Mouse (Mus musculus) heart, postnatal 0 days (tissue): ENCODE results near the gene Tmem191c. TPM values are rescaled to one million over a fixed set of nuclear protein-coding genes. Genes with fewer than 3 reads are reported as not detected.

Experiments
- ATAC-seq: fragments of 200-750 bp; cut with Nextera tagmentation; 2 replicates; pipeline ENCODE4 v1.8.0; 2017; ENCODE audit warnings: low read depth, moderate number of reproducible peaks, moderate library complexity; ENCODE audit not compliant: insufficient read depth
- DNase-seq: peaks from one replicate; pipeline ENCODE4 v3.0.0-alpha.2; 2016; ENCODE audit warnings: low spot score
- H3K27ac ChIP-seq: fragments of 300-500 bp; sonication (generic); 2 replicates; pipeline ENCODE4 v1.5.1; 2014; ENCODE audit warnings: low read depth, mild to moderate bottlenecking
- H3K27me3 ChIP-seq: fragments of 300-500 bp; sonication (generic); 2 replicates; pipeline ENCODE4 v1.6.1; 2014; ENCODE audit warnings: low read length, mixed read lengths; ENCODE audit not compliant: control insufficient read depth, insufficient read depth
- H3K36me3 ChIP-seq: fragments of 300-500 bp; sonication (generic); replicated peaks from 2 replicates; pipeline ENCODE4 v1.6.1; 2014; ENCODE audit warnings: low read length, mixed read lengths; ENCODE audit not compliant: control insufficient read depth, insufficient read depth
- H3K4me1 ChIP-seq: fragments of 300-500 bp; sonication (generic); 2 replicates; pipeline ENCODE4 v1.6.1; 2014; ENCODE audit warnings: antibody characterized with exemption; ENCODE audit not compliant: control insufficient read depth, insufficient read depth
- H3K4me2 ChIP-seq: fragments of 300-500 bp; sonication (generic); 2 replicates; pipeline ENCODE4 v1.6.1; 2014; ENCODE audit warnings: low read depth, mild to moderate bottlenecking, low read length, moderate library complexity
- H3K4me3 ChIP-seq: fragments of 300-500 bp; sonication (generic); 2 replicates; pipeline ENCODE4 v1.5.1; 2014; ENCODE audit warnings: low read depth, low read length
- H3K9ac ChIP-seq: fragments of 300-500 bp; sonication (generic); replicated peaks from 2 replicates; pipeline ENCODE4 v1.6.1; 2014; ENCODE audit warnings: low read depth, low read length, mixed read lengths
- H3K9me3 ChIP-seq: fragments of 300-500 bp; sonication (generic); replicated peaks from 2 replicates; pipeline ENCODE4 v1.6.1; 2016; ENCODE audit warnings: low read length; ENCODE audit not compliant: control insufficient read depth
- CTCF ChIP-seq: IDR thresholded peaks from 2 replicates; pipeline ENCODE4 v1.5.1; 2016; ENCODE audit warnings: antibody characterized with exemption, control low read depth, low read depth
- EP300 ChIP-seq: IDR thresholded peaks from 2 replicates; pipeline ENCODE4 v1.6.1; 2016; ENCODE audit warnings: antibody characterized with exemption, low read depth
- WGBS: fragments of 180-500 bp; shearing (Covaris S2); extraction: QIAGEN DNeasy Blood & Tissue Kit; methylation state at CpG from one replicate; pipeline ENCODE4 v1.1.7; 2014; 5-methylcytosine and 5-hydroxymethylcytosine counted together
- polyA plus RNA-seq: library from polyadenylated mRNA; unstranded; fragments of >200 nt; fragmentation: Nextera tagmentation; extraction: Ambion mirVana; gene quantifications from 2 replicates; pipeline ENCODE4 v1.2.1, GENCODE M21; 2015
- total RNA-seq: library from RNA; depleted of rRNA; stranded (reverse); fragments of >200 nt; gene quantifications from 2 replicates; pipeline ENCODE4 v1.2.3, GENCODE M21; 2014; ENCODE audit warnings: low replicate concordance

Gene Tmem191c
- total and polyA plus RNA-seq, 2 experiments from 2014 or later = 8.0 to 10.8 TPM

GRCm38 (mm10) chr16:17254005-17254597 is 21.8 kb upstream of the Tmem191c start:
- no peak for ATAC-seq
- Histone ChIP-seq H3K36me3 (peaks cover 24% of the 10 kb centered on the region), H3K4me1 (peaks cover 53% of the 10 kb centered on the region), H3K9ac (0 out of 2 replicates have a peak overlapping the region, but pooled peaks have one; percentile 14), H3K4me3 (no peak overlapping the region), H3K9me3 (no peaks in the 10 kb centered on the region), H3K27ac (peak overlapping the region; percentile 36; the same call in 1 of the 2 replicates), H3K27me3 (no peaks in the 10 kb centered on the region), H3K4me2 (peak overlapping the region; percentile 16; the same call in 1 of the 2 replicates)
- TF ChIP-seq CTCF (no peak), EP300 (no peak)
- 24% methylated on average over 4 of the region's 4 CpGs for WGBS
- peak; percentile 59 for DNase-seq

GRCm38 (mm10) chr16:17255270-17255669 is 20.6 kb upstream of the Tmem191c start:
- DNase-seq (no peak), ATAC-seq (no peak)
- no peak overlapping the region for H3K4me3 ChIP-seq
- no peaks in the 10 kb centered on the region for H3K27me3 ChIP-seq
- H3K9ac ChIP-seq = no peak overlapping the region
- H3K4me2 ChIP-seq = no peak overlapping the region
- no peak overlapping the region for H3K27ac ChIP-seq
- H3K4me1 ChIP-seq = peaks cover 41% of the 10 kb centered on the region
- H3K9me3 ChIP-seq = no peaks in the 10 kb centered on the region
- WGBS = 70% methylated on average over 2 of the region's 2 CpGs
- TF ChIP-seq EP300 (no peak), CTCF (no peak)
- H3K36me3 ChIP-seq = peaks cover 28% of the 10 kb centered on the region

- ATAC-seq = peak; percentile 65
- no peak overlapping the region for H3K4me2 ChIP-seq
- H3K4me1 ChIP-seq = peaks cover 25% of the 10 kb centered on the region
- no peak for TF ChIP-seq EP300
- peak; percentile 36 for TF ChIP-seq CTCF
- 52% methylated on average over 9 of the region's 9 CpGs for WGBS
- no peak overlapping the region for H3K4me3 ChIP-seq
- no peak overlapping the region for H3K9ac ChIP-seq
- no peaks in the 10 kb centered on the region for H3K9me3 ChIP-seq
- no peaks in the 10 kb centered on the region for H3K27me3 ChIP-seq
- H3K27ac ChIP-seq = peak overlapping the region; percentile 27
- peak; percentile 67 for DNase-seq
- H3K36me3 ChIP-seq = peaks cover 28% of the 10 kb centered on the region
Measured at GRCm38 (mm10) chr16:17257359-17257821, 18.5 kb upstream of the Tmem191c start.

- no peak for ATAC-seq
- DNase-seq = no peak
- Histone ChIP-seq H3K4me2 (no peak overlapping the region), H3K36me3 (peaks cover 28% of the 10 kb centered on the region), H3K4me1 (peaks cover 9% of the 10 kb centered on the region), H3K27me3 (no peaks in the 10 kb centered on the region), H3K9ac (no peak overlapping the region), H3K27ac (no peak overlapping the region), H3K4me3 (no peak overlapping the region), H3K9me3 (no peaks in the 10 kb centered on the region)
- TF ChIP-seq CTCF = no peak
- TF ChIP-seq EP300 = no peak
- 87% methylated on average over 12 of the region's 12 CpGs for WGBS
Measured at GRCm38 (mm10) chr16:17258917-17259316, 17.0 kb upstream of the Tmem191c start.

- no peak for DNase-seq
- Histone ChIP-seq H3K4me1 (peaks cover 3% of the 10 kb centered on the region; the same call in 1 of the 2 replicates), H3K36me3 (peaks cover 20% of the 10 kb centered on the region), H3K27me3 (no peaks in the 10 kb centered on the region), H3K4me2 (no peak overlapping the region), H3K4me3 (no peak overlapping the region), H3K9me3 (no peaks in the 10 kb centered on the region), H3K27ac (no peak overlapping the region), H3K9ac (no peak overlapping the region)
- WGBS = 81% methylated on average over 1 of the region's 1 CpGs
- TF ChIP-seq EP300 = no peak
- ATAC-seq = no peak
Measured at GRCm38 (mm10) chr16:17261341-17261740, 14.5 kb upstream of the Tmem191c start.

GRCm38 (mm10) chr16:17266113-17266512 is 9.8 kb upstream of the Tmem191c start:
- Histone ChIP-seq H3K4me3 (no peak overlapping the region), H3K4me2 (no peak overlapping the region), H3K27ac (no peak overlapping the region), H3K4me1 (no peaks in the 10 kb centered on the region), H3K9me3 (0 out of 2 replicates have a peak, but pooled peaks cover 6% of the 10 kb centered on the region), H3K9ac (no peak overlapping the region), H3K27me3 (no peaks in the 10 kb centered on the region), H3K36me3 (no peaks in the 10 kb centered on the region)
- DNase-seq (no peak), ATAC-seq (no peak)
- no peak for TF ChIP-seq EP300
- no peak for TF ChIP-seq CTCF
- 85% methylated on average over 3 of the region's 3 CpGs for WGBS
